Mouse (Mus musculus): ENCODE data around the gene Svep1. TPM values are rescaled to one million over a fixed set of nuclear protein-coding genes. Genes with fewer than 3 reads are reported as not detected.

The Svep1 gene
- polyA plus RNA-seq, 1 experiment from 2014 or later = 0.31 TPM

- H3K4me3 ChIP-seq (replicated peaks) = no peak overlapping the region
- 50% methylated on average over 4 of the region's 4 CpGs for WGBS (ENCODE audit: insufficient replicate concordance)
Measured at GRCm38 (mm10) chr4:58200826-58201225, 5.8 kb downstream of the Svep1 start.

DNA sequence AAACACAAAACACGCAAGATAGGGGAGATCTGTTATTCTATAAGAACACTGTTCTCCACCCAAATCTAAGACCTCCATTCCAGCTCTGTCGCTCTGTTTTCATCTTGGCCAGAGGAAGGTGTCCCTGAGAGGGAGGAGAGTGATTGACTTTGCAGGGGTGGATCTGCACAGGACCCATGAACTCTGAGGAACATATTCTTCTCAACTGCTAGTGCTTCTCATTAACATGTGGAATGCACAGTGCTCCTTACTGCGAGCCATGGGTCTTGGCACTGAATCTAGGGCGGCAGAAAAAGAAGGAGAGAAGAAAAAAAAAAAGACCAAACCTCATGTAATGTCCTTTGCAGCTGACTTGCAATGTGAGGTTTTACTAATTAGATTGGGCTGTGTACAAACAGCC is 9.4 kb downstream of the Svep1 start:
- Histone ChIP-seq H3K4me3 (replicated peaks) (no peak overlapping the region), H3K27me3 (no peaks in the 10 kb centered on the region), H3K9ac (no peak overlapping the region), H3K27ac (replicated peaks) (no peak overlapping the region), H3K4me2 (no peak overlapping the region), H3K4me1 (replicated peaks) (no peaks in the 10 kb centered on the region), H3K36me3 (replicated peaks) (no peaks in the 10 kb centered on the region), H3K9me3 (replicated peaks) (no peaks in the 10 kb centered on the region)
- no peak for ATAC-seq (ENCODE audit: insufficient read depth)
- 60% methylated on average over 4 of the region's 4 CpGs for WGBS (ENCODE audit: insufficient replicate concordance)

More at GRCm38 (mm10) chr4:58200826-58201225, 5.8 kb downstream of the Svep1 start:
- Histone ChIP-seq H3K9me3 (replicated peaks) (no peaks in the 10 kb centered on the region), H3K27me3 (peaks cover 11% of the 10 kb centered on the region), H3K4me2 (no peak overlapping the region), H3K36me3 (replicated peaks) (no peaks in the 10 kb centered on the region), H3K4me1 (replicated peaks) (no peaks in the 10 kb centered on the region), H3K27ac (replicated peaks) (no peak overlapping the region), H3K9ac (no peak overlapping the region)
- no peak for ATAC-seq (ENCODE audit: insufficient read depth)

- H3K27ac ChIP-seq (replicated peaks) = no peak overlapping the region
- no peaks in the 10 kb centered on the region for H3K4me1 ChIP-seq (replicated peaks)
- no peak overlapping the region for H3K4me3 ChIP-seq (replicated peaks)
- no peak overlapping the region for H3K4me2 ChIP-seq
- ATAC-seq (ENCODE audit: insufficient read depth) = no peak
- no peak overlapping the region for H3K9ac ChIP-seq
- no peaks in the 10 kb centered on the region for H3K36me3 ChIP-seq (replicated peaks)
- H3K27me3 ChIP-seq = no peaks in the 10 kb centered on the region
- 49% methylated on average over 4 of the region's 4 CpGs for WGBS (ENCODE audit: insufficient replicate concordance)
- no peaks in the 10 kb centered on the region for H3K9me3 ChIP-seq (replicated peaks)
Measured at GRCm38 (mm10) chr4:58196795-58197194, 9.9 kb downstream of the Svep1 start.

DNA sequence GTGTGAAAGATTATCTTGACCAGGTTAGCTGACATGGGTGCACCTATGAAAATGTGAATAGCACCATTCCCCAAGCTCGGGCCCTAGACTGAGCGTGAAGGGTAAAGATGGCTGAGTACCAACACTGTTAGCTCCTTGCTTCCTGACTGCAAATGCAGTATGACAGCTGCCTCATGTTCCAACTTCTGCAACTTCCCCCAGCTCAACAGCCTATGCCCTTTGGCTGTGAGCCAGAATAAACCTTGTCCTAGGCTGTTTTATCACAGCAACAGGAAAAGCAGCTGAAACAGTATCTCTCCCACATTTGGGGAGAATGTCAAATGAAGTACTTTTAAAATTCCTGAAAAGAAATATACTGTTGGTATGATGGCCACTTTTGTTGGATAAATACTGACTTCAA is 10.7 kb downstream of the Svep1 start:
- H3K27ac ChIP-seq (replicated peaks) = no peak overlapping the region
- H3K9me3 ChIP-seq (replicated peaks) = no peaks in the 10 kb centered on the region
- no peak for ATAC-seq (ENCODE audit: insufficient read depth)
- no peaks in the 10 kb centered on the region for H3K4me1 ChIP-seq (replicated peaks)
- no peaks in the 10 kb centered on the region for H3K27me3 ChIP-seq
- H3K36me3 ChIP-seq (replicated peaks) = no peaks in the 10 kb centered on the region
- no peak overlapping the region for H3K4me2 ChIP-seq
- 51% methylated on average over 2 of the region's 2 CpGs for WGBS (ENCODE audit: insufficient replicate concordance)
- no peak overlapping the region for H3K9ac ChIP-seq
- no peak overlapping the region for H3K4me3 ChIP-seq (replicated peaks)

DNA sequence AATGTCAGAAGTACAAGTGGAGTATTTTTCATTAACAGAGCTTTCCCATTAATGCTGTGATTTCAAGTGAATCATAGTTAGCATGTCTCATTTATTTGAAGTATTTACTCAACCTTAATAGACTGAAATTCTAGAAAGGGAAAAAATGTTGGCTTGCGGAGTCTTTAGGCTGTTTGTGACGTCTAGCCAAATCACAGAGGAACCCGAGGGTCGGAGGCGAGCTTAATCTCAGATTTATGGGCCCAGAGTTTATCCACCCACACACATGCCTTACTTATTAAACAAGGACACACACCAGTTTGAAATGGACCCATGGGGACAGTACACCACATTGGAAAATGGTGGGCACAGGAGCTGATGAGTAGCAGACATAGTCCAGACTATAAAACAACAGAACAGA is 17.4 kb downstream of the Svep1 start:
- ATAC-seq (ENCODE audit: insufficient read depth) = no peak
- Histone ChIP-seq H3K4me1 (replicated peaks) (no peaks in the 10 kb centered on the region), H3K4me3 (replicated peaks) (no peak overlapping the region), H3K27me3 (no peaks in the 10 kb centered on the region), H3K36me3 (replicated peaks) (no peaks in the 10 kb centered on the region), H3K9ac (no peak overlapping the region), H3K4me2 (no peak overlapping the region), H3K9me3 (replicated peaks) (no peaks in the 10 kb centered on the region), H3K27ac (replicated peaks) (no peak overlapping the region)
- 78% methylated on average over 5 of the region's 5 CpGs for WGBS (ENCODE audit: insufficient replicate concordance)

DNA sequence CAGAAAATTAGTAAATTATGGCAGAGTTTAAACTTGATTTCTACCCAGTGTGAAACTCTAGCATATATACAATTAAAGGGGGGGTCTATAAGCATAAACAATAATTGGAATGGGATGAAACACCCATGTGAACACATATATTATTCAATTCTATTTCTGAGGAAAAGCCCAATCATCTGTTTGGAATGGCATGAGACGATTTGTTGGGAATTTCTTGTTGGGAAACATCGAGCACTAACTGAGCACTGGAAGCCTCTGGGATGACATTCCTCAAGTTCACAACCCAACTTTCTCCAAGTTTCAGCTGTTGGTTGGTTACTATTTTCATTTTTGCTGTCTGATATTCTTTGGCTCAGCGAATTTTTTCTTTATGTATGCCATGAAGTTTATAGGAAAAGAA is 21.3 kb downstream of the Svep1 start:
- H3K27ac ChIP-seq (replicated peaks) = no peak overlapping the region
- no peak overlapping the region for H3K4me2 ChIP-seq
- no peaks in the 10 kb centered on the region for H3K36me3 ChIP-seq (replicated peaks)
- no peaks in the 10 kb centered on the region for H3K4me1 ChIP-seq (replicated peaks)
- ATAC-seq (ENCODE audit: insufficient read depth) = no peak
- WGBS (ENCODE audit: insufficient replicate concordance) = 53% methylated on average over 3 of the region's 3 CpGs
- no peaks in the 10 kb centered on the region for H3K27me3 ChIP-seq
- no peak overlapping the region for H3K9ac ChIP-seq
- H3K9me3 ChIP-seq (replicated peaks) = no peaks in the 10 kb centered on the region
- no peak overlapping the region for H3K4me3 ChIP-seq (replicated peaks)

GRCm38 (mm10) chr4:58184681-58185341 is 21.8 kb downstream of the Svep1 start:
- Histone ChIP-seq H3K27ac (replicated peaks) (no peak overlapping the region), H3K9ac (no peak overlapping the region), H3K4me1 (replicated peaks) (no peaks in the 10 kb centered on the region), H3K36me3 (replicated peaks) (no peaks in the 10 kb centered on the region), H3K27me3 (no peaks in the 10 kb centered on the region), H3K4me3 (replicated peaks) (no peak overlapping the region), H3K4me2 (no peak overlapping the region), H3K9me3 (replicated peaks) (no peaks in the 10 kb centered on the region)
- no peak for ATAC-seq (ENCODE audit: insufficient read depth)
- 50% methylated on average over 5 of the region's 5 CpGs for WGBS (ENCODE audit: insufficient replicate concordance)

- no peak overlapping the region for H3K9ac ChIP-seq
- H3K4me1 ChIP-seq (replicated peaks) = no peaks in the 10 kb centered on the region
- no peaks in the 10 kb centered on the region for H3K9me3 ChIP-seq (replicated peaks)
- no peak for ATAC-seq (ENCODE audit: insufficient read depth)
- no peak overlapping the region for H3K27ac ChIP-seq (replicated peaks)
- H3K4me3 ChIP-seq (replicated peaks) = no peak overlapping the region
- H3K4me2 ChIP-seq = no peak overlapping the region
- WGBS (ENCODE audit: insufficient replicate concordance) = 67% methylated on average over 4 of the region's 4 CpGs
- H3K36me3 ChIP-seq (replicated peaks) = no peaks in the 10 kb centered on the region
- no peaks in the 10 kb centered on the region for H3K27me3 ChIP-seq
Measured at GRCm38 (mm10) chr4:58183897-58184296, 22.8 kb downstream of the Svep1 start.

- Histone ChIP-seq H3K27me3 (no peaks in the 10 kb centered on the region), H3K9ac (no peak overlapping the region), H3K9me3 (replicated peaks) (no peaks in the 10 kb centered on the region), H3K4me3 (replicated peaks) (no peak overlapping the region), H3K36me3 (replicated peaks) (no peaks in the 10 kb centered on the region), H3K4me2 (no peak overlapping the region), H3K4me1 (replicated peaks) (no peaks in the 10 kb centered on the region), H3K27ac (replicated peaks) (no peak overlapping the region)
- ATAC-seq (ENCODE audit: insufficient read depth) = no peak
- WGBS (ENCODE audit: insufficient replicate concordance) = 87% methylated on average over 6 of the region's 6 CpGs
Measured at GRCm38 (mm10) chr4:58178489-58178888, 28.2 kb downstream of the Svep1 start.

DNA sequence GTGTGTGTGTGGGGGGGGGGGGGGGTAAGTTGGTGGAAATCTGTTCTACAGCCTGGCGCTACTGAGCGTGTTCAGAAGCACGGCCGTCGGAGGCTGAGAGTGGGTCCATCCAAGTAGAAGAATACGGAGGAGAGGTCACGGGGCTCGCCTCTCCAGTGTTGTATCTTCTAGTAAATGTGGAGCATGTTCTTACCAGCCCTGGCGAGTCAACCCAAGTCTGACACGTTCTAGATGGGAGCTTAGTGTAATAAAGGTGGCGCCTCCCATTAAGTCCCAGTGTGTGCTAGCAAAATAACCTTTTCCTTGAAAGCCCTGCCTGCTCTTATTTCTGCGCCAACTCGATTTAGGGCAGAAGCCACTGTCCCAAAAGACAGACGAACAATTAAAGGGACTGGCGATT is 29.4 kb downstream of the Svep1 start:
- no peaks in the 10 kb centered on the region for H3K4me1 ChIP-seq (replicated peaks)
- no peaks in the 10 kb centered on the region for H3K9me3 ChIP-seq (replicated peaks)
- H3K4me2 ChIP-seq = no peak overlapping the region
- WGBS (ENCODE audit: insufficient replicate concordance) = 74% methylated on average over 15 of the region's 15 CpGs
- no peaks in the 10 kb centered on the region for H3K27me3 ChIP-seq
- H3K27ac ChIP-seq (replicated peaks) = no peak overlapping the region
- no peak overlapping the region for H3K4me3 ChIP-seq (replicated peaks)
- H3K36me3 ChIP-seq (replicated peaks) = no peaks in the 10 kb centered on the region
- H3K9ac ChIP-seq = no peak overlapping the region
- ATAC-seq (ENCODE audit: insufficient read depth) = no peak

DNA sequence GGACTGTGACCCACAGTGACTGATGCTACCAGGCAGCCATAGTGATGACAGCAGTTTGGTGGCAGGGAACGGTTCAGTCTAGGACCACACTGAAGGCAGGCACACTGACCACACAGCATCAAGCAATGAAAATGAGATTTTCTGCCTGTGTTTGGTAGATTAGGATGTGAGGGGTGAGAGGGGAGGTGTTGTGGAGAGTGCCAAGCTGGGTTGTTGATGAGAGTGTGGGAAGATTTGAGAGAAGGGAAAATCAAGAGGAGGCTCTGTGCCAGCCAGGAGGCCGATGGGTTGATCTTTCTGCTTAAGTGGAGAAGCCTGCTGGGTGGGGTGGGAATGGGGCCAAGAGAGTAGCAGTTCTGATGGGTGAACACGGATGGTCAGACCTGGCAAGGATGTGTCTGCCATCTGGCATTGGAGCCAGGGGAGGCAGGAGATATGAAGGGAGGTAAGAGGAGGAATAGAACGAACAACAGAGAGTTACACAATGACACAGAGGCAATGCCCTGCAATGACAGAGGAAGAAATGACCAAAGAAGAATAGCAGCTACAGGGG is 32.1 kb downstream of the Svep1 start:
- no peaks in the 10 kb centered on the region for H3K4me1 ChIP-seq (replicated peaks)
- H3K36me3 ChIP-seq (replicated peaks) = no peaks in the 10 kb centered on the region
- no peak overlapping the region for H3K9ac ChIP-seq
- no peak overlapping the region for H3K4me2 ChIP-seq
- no peaks in the 10 kb centered on the region for H3K27me3 ChIP-seq
- no peaks in the 10 kb centered on the region for H3K9me3 ChIP-seq (replicated peaks)
- WGBS (ENCODE audit: insufficient replicate concordance) = 56% methylated on average over 4 of the region's 4 CpGs
- no peak overlapping the region for H3K27ac ChIP-seq (replicated peaks)
- H3K4me3 ChIP-seq (replicated peaks) = no peak overlapping the region
- no peak for ATAC-seq (ENCODE audit: insufficient read depth)

DNA sequence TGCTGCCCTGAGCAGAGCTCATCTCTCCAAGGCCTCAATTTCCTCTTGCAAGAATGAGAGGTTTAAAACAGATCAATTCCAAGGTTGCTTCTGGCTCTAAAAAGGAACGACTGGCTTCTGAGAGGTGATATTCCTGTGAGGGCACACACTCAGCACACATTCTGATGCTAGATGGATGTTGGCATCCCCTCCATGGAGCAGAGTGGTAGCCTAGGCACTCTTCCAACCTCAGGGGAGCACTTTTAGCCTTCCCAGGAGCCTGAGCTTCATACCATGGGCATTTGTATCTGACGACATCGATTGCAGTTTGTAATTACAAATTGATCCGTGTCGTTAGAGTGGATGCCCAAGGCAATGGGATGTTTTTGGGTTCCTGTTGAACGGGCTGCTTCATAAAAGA is 33.3 kb downstream of the Svep1 start:
- H3K27ac ChIP-seq (replicated peaks) = no peak overlapping the region
- no peak for ATAC-seq (ENCODE audit: insufficient read depth)
- H3K36me3 ChIP-seq (replicated peaks) = no peaks in the 10 kb centered on the region
- no peaks in the 10 kb centered on the region for H3K27me3 ChIP-seq
- WGBS (ENCODE audit: insufficient replicate concordance) = 66% methylated on average over 6 of the region's 6 CpGs
- no peak overlapping the region for H3K4me3 ChIP-seq (replicated peaks)
- no peak overlapping the region for H3K9ac ChIP-seq
- no peaks in the 10 kb centered on the region for H3K9me3 ChIP-seq (replicated peaks)
- no peak overlapping the region for H3K4me2 ChIP-seq
- no peaks in the 10 kb centered on the region for H3K4me1 ChIP-seq (replicated peaks)

All from liver, embryonic 15.5 days (tissue).